Mouse (Mus musculus): ENCODE measurements around the gene Nfs1.
A peak's percentile ranks its signal among the peaks of the same experiment; 100 is the strongest.

Nfs1 gene

GRCm38 (mm10) chr2:156143953-156144724 is at the start of gene Nfs1, which contains the start of gene Romo1:
Nfs1 (minus strand) TSS chr2:156144186.
Romo1 (plus strand) TSS chr2:156144039.
- peak; percentile 98 for DNase-seq (ENCODE audit: low spot score in 2 of 2)

- DNase-seq (ENCODE audit: low spot score in 2 of 2), result no peak
These were observed 49.3 kb upstream of the Nfs1 start for GRCm38 (mm10) chr2:156193066-156193862.

- DNase-seq (ENCODE audit: low spot score in 2 of 2), result no peak
These were observed 48.1 kb upstream of the Nfs1 start for GRCm38 (mm10) chr2:156192068-156192467.

GRCm38 (mm10) chr2:156191540-156191939 is 47.6 kb upstream of the Nfs1 start:
- no peak for DNase-seq (ENCODE audit: low spot score in 2 of 2)

- DNase-seq (ENCODE audit: low spot score in 2 of 2), result peak; percentile 20 to 25
These were observed 46.3 kb upstream of the Nfs1 start for GRCm38 (mm10) chr2:156190004-156190896.

GRCm38 (mm10) chr2:156189241-156189640 is 45.3 kb upstream of the Nfs1 start:
- peak; percentile 23 to 24 for DNase-seq (ENCODE audit: low spot score in 2 of 2)

GRCm38 (mm10) chr2:156181592-156181991 is 37.6 kb upstream of the Nfs1 start:
- DNase-seq (ENCODE audit: low spot score in 2 of 2), result no peak

- DNase-seq (ENCODE audit: low spot score in 2 of 2), result no peak
These were observed 37.0 kb upstream of the Nfs1 start for GRCm38 (mm10) chr2:156180824-156181590.

GRCm38 (mm10) chr2:156180094-156180821 is 36.3 kb upstream of the Nfs1 start, which contains the start of gene Rbm39:
Rbm39 (minus strand) TSS chr2:156180238.
- DNase-seq (ENCODE audit: low spot score in 2 of 2), result peak; percentile 100

GRCm38 (mm10) chr2:156179796-156180093 is 35.8 kb upstream of the Nfs1 start:
- no peak for DNase-seq (ENCODE audit: low spot score in 2 of 2)

- DNase-seq (ENCODE audit: low spot score in 2 of 2), result peak; percentile 87
These were observed 35.2 kb upstream of the Nfs1 start for GRCm38 (mm10) chr2:156179046-156179795.

GRCm38 (mm10) chr2:156177651-156178050 is 33.7 kb upstream of the Nfs1 start:
- no peak for DNase-seq (ENCODE audit: low spot score in 2 of 2)

- DNase-seq (ENCODE audit: low spot score in 2 of 2), result no peak
These were observed 33.1 kb upstream of the Nfs1 start for GRCm38 (mm10) chr2:156177079-156177478.

GRCm38 (mm10) chr2:156166557-156166956 is 22.6 kb upstream of the Nfs1 start:
- DNase-seq (ENCODE audit: low spot score in 2 of 2), result no peak

GRCm38 (mm10) chr2:156165478-156165877 is 21.5 kb upstream of the Nfs1 start:
- no peak for DNase-seq (ENCODE audit: low spot score in 2 of 2)

- no peak for DNase-seq (ENCODE audit: low spot score in 2 of 2)
These were observed 7.6 kb upstream of the Nfs1 start for GRCm38 (mm10) chr2:156151538-156151937.

GRCm38 (mm10) chr2:156147316-156147915 is 3.4 kb upstream of the Nfs1 start:
- no peak for DNase-seq (ENCODE audit: low spot score in 2 of 2)

- DNase-seq (ENCODE audit: low spot score in 2 of 2), result no peak
These were observed 2.4 kb upstream of the Nfs1 start for GRCm38 (mm10) chr2:156146272-156146989.

Data from right cerebral cortex, postnatal 10 days (tissue).